Mouse (Mus musculus): ENCODE data around the gene Odf2. TPM values are rescaled to one million over a fixed set of nuclear protein-coding genes. Genes with fewer than 3 reads are reported as not detected.

The Odf2 gene
- polyA plus RNA-seq (2012; fragmentation: generic; extraction: Trizol) = 10 to 100 TPM in 1 of 2 experiments, 1 to 10 TPM in 1; 8.9 to 31.3 TPM

DNA sequence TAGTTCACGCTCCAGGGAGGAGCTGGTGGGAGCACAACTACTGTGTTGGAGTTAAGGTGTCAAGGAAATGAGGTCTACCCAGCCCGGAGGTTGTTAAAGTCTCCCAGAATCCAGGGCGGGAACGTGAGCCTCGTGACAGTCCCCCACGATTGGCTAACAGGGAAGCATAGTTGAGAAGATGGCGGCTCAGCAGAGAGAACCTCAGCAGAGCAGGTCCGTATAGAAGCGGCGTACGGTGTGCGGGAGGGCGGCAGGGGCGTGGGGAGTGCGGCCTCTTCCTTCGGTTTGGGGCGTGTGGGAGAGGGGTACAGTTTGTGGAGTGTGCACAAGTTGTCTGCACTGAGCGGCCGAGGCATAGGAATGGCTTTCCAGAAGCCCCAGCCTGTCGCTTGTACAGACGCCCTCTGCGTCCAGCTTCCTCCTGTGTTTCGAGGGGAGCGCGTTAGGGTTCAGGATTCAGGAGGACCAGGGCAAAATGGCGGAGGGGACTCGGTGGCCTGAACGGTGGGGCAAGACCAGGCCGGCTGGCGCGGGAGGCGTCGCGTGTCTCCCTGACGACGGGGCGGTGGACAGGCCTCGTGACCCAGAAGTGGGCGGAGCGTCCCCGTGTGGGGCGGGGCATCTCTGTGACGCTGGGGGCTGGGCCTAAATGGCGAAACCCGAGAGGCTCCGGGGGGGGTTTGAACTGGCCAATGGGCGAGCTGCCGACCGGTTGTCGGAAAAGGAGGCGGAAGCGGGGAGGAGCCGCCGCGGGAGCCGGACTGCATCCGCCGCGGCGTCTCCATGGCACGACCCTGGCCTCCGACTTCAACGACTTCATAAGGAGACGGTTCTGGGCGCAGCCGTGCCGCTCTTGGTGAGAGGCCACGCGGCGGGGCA, at the start of gene Odf2:
Odf2 (plus strand) TSS at position 156 of the 879 bp plus-strand sequence.

DNA sequence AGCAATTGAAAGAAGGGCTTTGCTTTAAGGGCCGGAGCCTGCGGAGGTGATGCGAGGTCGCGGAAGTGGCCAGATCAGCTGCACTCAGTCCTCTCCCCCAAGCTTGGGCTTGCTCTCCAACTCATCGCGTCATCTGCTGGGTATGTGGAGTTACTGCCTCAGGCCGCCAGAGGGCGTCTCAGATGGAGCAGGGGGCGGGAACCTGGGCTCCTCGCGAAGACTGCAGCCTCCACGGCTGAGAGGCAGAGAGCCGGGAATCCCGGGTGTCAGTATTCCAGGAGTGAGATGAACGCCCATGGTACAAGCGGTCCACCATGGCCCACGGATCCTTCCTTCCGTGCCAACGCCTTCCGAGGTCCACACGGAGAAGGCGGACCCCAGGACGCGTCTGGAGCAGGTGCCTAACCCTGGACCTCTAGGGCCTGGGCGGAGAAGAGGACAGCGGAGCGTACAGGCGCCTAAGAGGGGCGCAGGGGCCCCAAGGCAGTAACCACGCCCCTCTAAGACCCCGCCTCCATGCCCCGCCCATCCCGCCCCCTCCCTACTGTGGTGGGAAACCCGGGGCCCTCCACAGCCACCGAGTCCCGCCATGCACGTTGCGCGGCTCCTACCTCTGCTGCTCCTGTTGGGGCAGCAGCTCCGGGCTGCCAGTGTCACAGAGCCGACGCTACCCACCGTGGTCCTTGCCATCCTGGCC, 19.9 kb upstream of the Odf2 start, which contains the start of gene Cercam:
Cercam (plus strand) TSS at position 216 of the 697 bp plus-strand sequence.

DNA sequence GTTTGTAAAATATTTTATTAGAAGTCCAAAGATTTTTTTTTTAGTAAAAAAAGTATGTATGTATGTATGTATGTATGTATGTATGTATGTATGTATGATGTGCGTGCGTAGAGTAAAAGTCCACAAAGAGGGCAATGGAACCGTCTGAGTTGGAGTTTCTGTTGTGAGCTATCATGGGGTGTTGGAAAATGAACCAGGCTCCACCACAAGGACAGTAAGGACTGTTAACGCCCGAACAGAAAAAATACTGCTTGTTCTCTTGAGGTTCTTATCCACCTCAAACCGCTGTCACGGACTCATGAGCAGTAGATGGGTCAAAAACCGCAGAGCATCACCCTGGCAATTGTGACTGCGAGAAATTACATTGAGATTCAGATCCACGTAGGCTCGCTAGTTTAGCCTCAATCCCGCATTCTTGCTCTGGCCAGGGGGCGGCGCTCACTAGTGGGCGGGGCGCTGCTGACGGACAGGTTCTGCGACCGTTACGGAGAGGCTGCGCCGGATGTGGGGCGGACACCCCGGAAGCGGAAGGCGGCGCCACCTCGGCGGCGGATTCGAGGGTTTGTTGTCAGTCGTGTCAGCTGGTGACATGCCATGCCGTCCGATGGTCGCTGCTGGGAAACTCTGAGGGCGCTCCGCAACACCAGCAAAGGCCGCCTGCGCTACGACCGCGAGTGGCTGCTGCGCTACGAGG, 46.0 kb downstream of the Odf2 start, which contains the start of gene Gle1:
Gle1 (plus strand) TSS at position 521 of the 694 bp plus-strand sequence.

DNA sequence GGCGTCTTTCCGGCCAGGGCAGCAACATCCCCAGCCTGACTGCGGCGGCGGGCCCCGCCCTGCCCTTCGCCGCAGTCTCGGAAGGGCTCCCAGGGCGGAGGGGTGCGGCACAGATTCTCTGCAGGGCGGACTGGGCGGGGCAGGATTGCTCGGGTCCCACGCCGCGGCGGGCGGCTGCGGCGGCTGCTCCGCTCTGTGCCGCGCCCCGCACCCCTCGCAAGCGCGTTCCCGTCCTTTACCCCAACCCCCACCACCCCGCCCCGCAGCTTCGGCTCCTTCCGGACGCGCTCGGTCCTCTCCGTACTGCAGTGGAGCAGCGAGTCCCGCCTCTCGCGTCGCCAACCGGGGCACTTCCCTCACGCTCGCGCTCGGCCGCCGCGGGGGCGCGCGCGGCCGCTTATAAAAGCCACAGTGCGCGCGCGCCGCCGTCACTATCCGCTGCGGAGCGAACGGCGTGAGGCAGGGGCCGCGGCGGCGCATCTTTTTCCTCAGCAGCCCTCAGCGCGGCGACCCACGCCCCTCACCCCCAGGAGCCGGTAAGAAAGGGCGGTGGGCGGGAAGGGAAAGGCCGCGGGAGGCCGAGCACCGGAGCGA, 76.3 kb downstream of the Odf2 start, which contains the start of gene Sptan1:
Sptan1 (plus strand) TSS at position 311 of the 594 bp plus-strand sequence.

Other genes starting within 250 kb of the Odf2 start
- not detected for gene Gm13420, start 137.5 kb upstream of the Odf2 start, polyA plus RNA-seq (2012; fragmentation: generic; extraction: Trizol)
- gene Gm13547, start 129.9 kb upstream of the Odf2 start, polyA plus RNA-seq (2012; fragmentation: generic; extraction: Trizol) = not detected
- gene Coq4, start 101.7 kb upstream of the Odf2 start, polyA plus RNA-seq (2012; fragmentation: generic; extraction: Trizol) = 10 to 100 TPM; 17.0 to 54.9 TPM
- gene Trub2, start 100.7 kb upstream of the Odf2 start, polyA plus RNA-seq (2012; fragmentation: generic; extraction: Trizol) = 10 to 100 TPM; 11.3 to 17.7 TPM
- 10 to 100 TPM; 18.4 to 24.1 TPM for gene Slc27a4, start 86.6 kb upstream of the Odf2 start, polyA plus RNA-seq (2012; fragmentation: generic; extraction: Trizol)
- 10 to 100 TPM; 48.4 to 54.2 TPM for gene Urm1, start 69.1 kb upstream of the Odf2 start, polyA plus RNA-seq (2012; fragmentation: generic; extraction: Trizol)
- 1 to 10 TPM in 1 of 2 experiments, under 1 TPM in 1; 0.12 to 2.1 TPM for gene Cercam, start 20.1 kb upstream of the Odf2 start, polyA plus RNA-seq (2012; fragmentation: generic; extraction: Trizol)
- gene Gle1, start 46.2 kb downstream of the Odf2 start, polyA plus RNA-seq (2012; fragmentation: generic; extraction: Trizol) = 10 to 100 TPM; 14.2 to 23.3 TPM
- 100 to 1,000 TPM in 1 of 2 experiments, 10 to 100 TPM in 1; 22.2 to 162 TPM for gene Sptan1, start 76.3 kb downstream of the Odf2 start, polyA plus RNA-seq (2012; fragmentation: generic; extraction: Trizol)
- gene Wdr34, start 159.7 kb downstream of the Odf2 start, polyA plus RNA-seq (2012; fragmentation: generic; extraction: Trizol) = 10 to 100 TPM; 24.5 to 44.4 TPM
- gene Set, start 168.2 kb downstream of the Odf2 start, polyA plus RNA-seq (2012; fragmentation: generic; extraction: Trizol) = 10 to 100 TPM; 40.5 to 75.5 TPM
- gene Pkn3, start 188.5 kb downstream of the Odf2 start, polyA plus RNA-seq (2012; fragmentation: generic; extraction: Trizol) = 10 to 100 TPM in 1 of 2 experiments, 1 to 10 TPM in 1; 4.4 to 10.5 TPM
- gene Zdhhc12, start 204.4 kb downstream of the Odf2 start, polyA plus RNA-seq (2012; fragmentation: generic; extraction: Trizol) = 10 to 100 TPM; 14.7 to 19.7 TPM
- 10 to 100 TPM in 1 of 2 experiments, 1 to 10 TPM in 1; 4.4 to 21.5 TPM for gene Zer1, start 235.4 kb downstream of the Odf2 start, polyA plus RNA-seq (2012; fragmentation: generic; extraction: Trizol)
- gene Tbc1d13, start 244.5 kb downstream of the Odf2 start, polyA plus RNA-seq (2012; fragmentation: generic; extraction: Trizol) = 10 to 100 TPM; 13.9 to 25.8 TPM